Comparison of ENCODE assay signal across 10 mouse cellular contexts in the genomic region with DNA sequence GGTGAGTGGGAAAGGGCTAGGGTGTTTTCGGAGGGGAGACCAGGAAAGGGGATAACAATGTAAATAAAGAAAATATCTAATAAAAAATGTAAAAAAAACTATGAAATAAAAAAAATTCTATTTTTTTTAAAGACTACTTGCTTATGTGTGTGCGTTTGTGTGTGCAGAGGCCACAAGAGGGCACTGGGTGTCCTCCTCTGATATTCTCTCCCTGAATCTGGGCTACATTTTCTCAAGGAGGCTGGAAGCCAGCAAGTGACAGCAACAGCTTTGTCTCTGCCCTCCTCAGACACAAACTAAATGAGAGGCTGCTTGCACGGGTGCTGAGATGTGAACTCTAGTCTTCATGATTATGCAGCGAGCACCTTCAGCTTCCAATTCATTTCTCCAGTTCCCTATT. TPM values are rescaled to one million over a fixed set of nuclear protein-coding genes. Genes with fewer than 3 reads are reported as not detected.
DNase-seq lines count a peak whose midpoint lies in the region; ATAC-seq and TF ChIP-seq lines count a peak whose summit lies in the region.
"Had no signal": no experiment of that assay in that cellular context is flagged by ENCODE, and none has a peak within 500 bp of the region (broad histone marks: within the 10 kb centered on the region; RNA-seq: fewer than 3 reads in every experiment).

No protein-coding gene starts in this region.

- H3K27ac ChIP-seq in kidney, postnatal 0 days, result no peak overlapping the region
- no peak overlapping the region for H3K27ac ChIP-seq in liver, postnatal 0 days (ENCODE audit: low read depth)
- H3K27ac ChIP-seq: limb, embryonic 15.5 days had no signal

- no peaks in the 10 kb centered on the region for H3K27me3 ChIP-seq in kidney, postnatal 0 days (ENCODE audit: insufficient read depth, low read length)
- no peaks in the 10 kb centered on the region for H3K27me3 ChIP-seq in liver, postnatal 0 days (ENCODE audit: insufficient read depth, low read length)
- H3K27me3 ChIP-seq: limb, embryonic 15.5 days had no signal

- no peaks in the 10 kb centered on the region for H3K4me1 ChIP-seq in kidney, postnatal 0 days (replicated peaks; ENCODE audit: insufficient read depth, low read length)
- H3K4me1 ChIP-seq in liver, postnatal 0 days (ENCODE audit: insufficient read depth), result peaks cover 27% of the 10 kb centered on the region
- H3K4me1 ChIP-seq: limb, embryonic 15.5 days had no signal

- TF ChIP-seq EP300 in liver, postnatal 0 days (IDR thresholded peaks at IDR 0.05; ENCODE audit: low read depth), result no peak

- H3K4me2 ChIP-seq in kidney, postnatal 0 days (ENCODE audit: low read length), result no peak overlapping the region
- no peak overlapping the region for H3K4me2 ChIP-seq in liver, postnatal 0 days (ENCODE audit: low read depth, low read length)
- H3K4me2 ChIP-seq: limb, embryonic 15.5 days had no signal

- H3K9ac ChIP-seq in kidney, postnatal 0 days (ENCODE audit: low read depth, low read length), result no peak overlapping the region
- no peak overlapping the region for H3K9ac ChIP-seq in liver, postnatal 0 days (replicated peaks)
- H3K9ac ChIP-seq: limb, embryonic 15.5 days had no signal

- no peak overlapping the region for H3K4me3 ChIP-seq in kidney, postnatal 0 days (replicated peaks; ENCODE audit: low read depth, low read length)
- H3K4me3 ChIP-seq in liver, postnatal 0 days (ENCODE audit: low read depth, low read length), result no peak overlapping the region
- H3K4me3 ChIP-seq: limb, embryonic 15.5 days had no signal

- no peaks in the 10 kb centered on the region for H3K9me3 ChIP-seq in kidney, postnatal 0 days (replicated peaks; ENCODE audit: low read length)
- H3K9me3 ChIP-seq in liver, postnatal 0 days (ENCODE audit: low read length), result no peaks in the 10 kb centered on the region
- H3K9me3 ChIP-seq: limb, embryonic 15.5 days had no signal

- DNase-seq in kidney, postnatal 0 days (ENCODE audit: low spot score), result peak; percentile 37
- no peak for DNase-seq in kidney, adult 8-10 months
- DNase-seq in T-cell, adult 2 months (ENCODE audit: low spot score), result peak; percentile 11
- DNase-seq in liver, postnatal 0 days, result no peak
- DNase-seq in testis, postnatal 10 days (ENCODE audit: low spot score), result no peak
- no peak for DNase-seq in ovary, postnatal 14 days (ENCODE audit: low spot score)

- peak; percentile 60 for TF ChIP-seq CTCF in kidney, postnatal 0 days (IDR thresholded peaks at IDR 0.05; ENCODE audit: low read depth)
- peak; percentile 63 for TF ChIP-seq CTCF in liver, postnatal 0 days (IDR thresholded peaks at IDR 0.05; ENCODE audit: low read depth)

- WGBS in kidney, postnatal 0 days, result 74% methylated on average over 4 of the region's 4 CpGs
- WGBS in liver, postnatal 0 days (ENCODE audit: insufficient replicate concordance), result 70% methylated on average over 4 of the region's 4 CpGs

- ATAC-seq in kidney, postnatal 0 days (replicated peaks; ENCODE audit: low FRiP score, low read depth), result no peak
- peak; percentile 43 for ATAC-seq in CD4-positive, CD25-positive, alpha-beta regulatory T cell, adult 4 months
- no peak for ATAC-seq in liver, postnatal 0 days

- H3K36me3 ChIP-seq in kidney, postnatal 0 days (ENCODE audit: insufficient read depth, low read length), result no peaks in the 10 kb centered on the region
- no peaks in the 10 kb centered on the region for H3K36me3 ChIP-seq in liver, postnatal 0 days (replicated peaks; ENCODE audit: insufficient read depth, low read length)

RNA-seq across cellular contexts. Expression of a gene that starts 14.4 kb away (rescaled TPM):
- polyA plus RNA-seq in kidney, postnatal 0 days (2015; fragmentation: Nextera tagmentation; extraction: Ambion mirVana), result 0.96 TPM in 1 of 2 replicates, not detected in the other
- not detected for polyA plus RNA-seq in CD4-positive, CD25-positive, alpha-beta regulatory T cell, adult 4 months (2017; shearing (Covaris generic))
- polyA plus RNA-seq in liver, postnatal 0 days (2015; fragmentation: Nextera tagmentation; extraction: Ambion mirVana), result 1.4 TPM in 1 of 2 replicates, not detected in the other
- polyA plus RNA-seq: embryonic facial prominence, embryonic 11.5 days; limb, embryonic 15.5 days; stomach, embryonic 14.5 days had no signal

RNA-seq across cellular contexts. Expression of a gene that starts 42.5 kb away (rescaled TPM):
- polyA plus RNA-seq in kidney, postnatal 0 days (2015; fragmentation: Nextera tagmentation; extraction: Ambion mirVana), result 94.5 and 103 TPM in 2 replicates
- polyA plus RNA-seq in CD4-positive, CD25-positive, alpha-beta regulatory T cell, adult 4 months (2017; shearing (Covaris generic)), result 10 to 100 TPM; 11.3 to 12.2 TPM
- polyA plus RNA-seq in liver, postnatal 0 days (2015; fragmentation: Nextera tagmentation; extraction: Ambion mirVana), result 13.0 and 13.5 TPM in 2 replicates

RNA-seq across cellular contexts. Expression of a gene that starts 58.8 kb away (rescaled TPM):
- 192 and 199 TPM in 2 replicates for polyA plus RNA-seq in kidney, postnatal 0 days (2015; fragmentation: Nextera tagmentation; extraction: Ambion mirVana)
- polyA plus RNA-seq in CD4-positive, CD25-positive, alpha-beta regulatory T cell, adult 4 months (2017; shearing (Covaris generic)), result 100 to 1,000 TPM; 155 to 157 TPM
- 87.0 and 91.0 TPM in 2 replicates for polyA plus RNA-seq in liver, postnatal 0 days (2015; fragmentation: Nextera tagmentation; extraction: Ambion mirVana)

RNA-seq across cellular contexts. Expression of a gene that starts 58.8 kb away (rescaled TPM):
- 146 and 152 TPM in 2 replicates for polyA plus RNA-seq in kidney, postnatal 0 days (2015; fragmentation: Nextera tagmentation; extraction: Ambion mirVana)
- 100 to 1,000 TPM in 1 of 2 experiments, 10 to 100 TPM in 1; 97.1 to 108 TPM for polyA plus RNA-seq in CD4-positive, CD25-positive, alpha-beta regulatory T cell, adult 4 months (2017; shearing (Covaris generic))
- polyA plus RNA-seq in liver, postnatal 0 days (2015; fragmentation: Nextera tagmentation; extraction: Ambion mirVana), result 73.2 and 74.6 TPM in 2 replicates

Comparison
In these comparisons a context has a peak if more than half of its experiments do, and no peak if none do; other contexts are left out.
1. DNase-seq: peak in kidney, postnatal 0 days (single experiment) and T-cell, adult 2 months (single experiment); none in kidney, adult 8-10 months (0 of 2), liver, postnatal 0 days (single experiment), testis, postnatal 10 days (single experiment) and ovary, postnatal 14 days (single experiment).